Mouse (Mus musculus) gastrocnemius, postnatal 14 days (tissue): ENCODE measurements at regions not wholly inside any gene's neighbourhood (a gene's known extent, or its start where the extent isn't known, plus 50 kb on each side); places are given as distances from the start of the nearest gene placed in this dataset.

Source experiments
- DNase-seq: peaks from one replicate; pipeline ENCODE4 v3.0.0; 2021; ENCODE audit warnings: mixed read lengths
- intact Hi-C: fragments of 180-260 bp; cut with DNase I; formaldehyde crosslinking; loops from one replicate; pipeline ENCODE4 v1.15.1; 2025; ENCODE audit warnings: low total_unique reads

DNA sequence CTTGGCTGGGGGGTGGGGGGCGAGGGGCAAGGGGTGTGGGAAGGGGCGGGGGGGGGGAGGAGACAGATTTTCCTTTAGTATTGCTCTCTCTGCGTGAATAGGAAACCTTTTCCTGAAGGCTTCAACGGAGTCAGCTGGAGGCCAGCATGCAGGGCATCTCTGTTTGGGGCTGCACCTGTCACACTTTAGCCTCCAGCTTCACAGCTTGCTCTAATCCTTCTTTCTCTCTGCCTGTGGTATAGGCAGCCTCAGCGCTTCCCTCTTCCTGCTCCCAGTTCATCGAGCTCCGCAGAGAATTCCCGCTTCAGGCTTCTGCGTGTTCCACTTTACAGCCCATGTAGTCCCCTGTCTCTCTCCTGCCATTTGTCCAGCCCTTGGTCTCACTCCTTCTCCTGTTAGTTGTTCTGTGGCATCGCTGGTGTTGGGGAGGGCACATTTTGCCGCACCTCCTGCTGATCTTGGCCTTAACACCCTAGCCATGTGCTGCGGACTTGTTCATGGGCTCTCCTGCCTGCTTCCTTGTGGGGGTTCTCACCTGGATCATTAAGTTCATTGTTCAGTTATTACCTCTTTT, 51.7 kb upstream of the Jph4 start:
- intact Hi-C loops, result loop anchor here (5.0 kb wide), 1 partner anchor 41 kb away; no protein-coding TSS in a partner anchor
- DNase-seq, result no peak

- intact Hi-C loops, result loop anchor here (5.0 kb wide), 1 partner anchor 42 kb away; no protein-coding TSS in a partner anchor
- DNase-seq, result no peak
Measured at GRCm38 (mm10) chr14:55169021-55169855, 52.5 kb upstream of the Jph4 start.

- intact Hi-C loops, result loop anchor here (5.0 kb wide), 1 partner anchor 42 kb away; no protein-coding TSS in a partner anchor
- DNase-seq, result no peak
Measured at GRCm38 (mm10) chr14:55169856-55170117, 52.0 kb upstream of the Dhrs2 start.

GRCm38 (mm10) chr14:55171311-55172049, 50.3 kb upstream of the Dhrs2 start:
- no peak for DNase-seq
- intact Hi-C loops, result no loop called here
